Mouse (Mus musculus): ENCODE measurements around the gene Polr2c.

DNA sequence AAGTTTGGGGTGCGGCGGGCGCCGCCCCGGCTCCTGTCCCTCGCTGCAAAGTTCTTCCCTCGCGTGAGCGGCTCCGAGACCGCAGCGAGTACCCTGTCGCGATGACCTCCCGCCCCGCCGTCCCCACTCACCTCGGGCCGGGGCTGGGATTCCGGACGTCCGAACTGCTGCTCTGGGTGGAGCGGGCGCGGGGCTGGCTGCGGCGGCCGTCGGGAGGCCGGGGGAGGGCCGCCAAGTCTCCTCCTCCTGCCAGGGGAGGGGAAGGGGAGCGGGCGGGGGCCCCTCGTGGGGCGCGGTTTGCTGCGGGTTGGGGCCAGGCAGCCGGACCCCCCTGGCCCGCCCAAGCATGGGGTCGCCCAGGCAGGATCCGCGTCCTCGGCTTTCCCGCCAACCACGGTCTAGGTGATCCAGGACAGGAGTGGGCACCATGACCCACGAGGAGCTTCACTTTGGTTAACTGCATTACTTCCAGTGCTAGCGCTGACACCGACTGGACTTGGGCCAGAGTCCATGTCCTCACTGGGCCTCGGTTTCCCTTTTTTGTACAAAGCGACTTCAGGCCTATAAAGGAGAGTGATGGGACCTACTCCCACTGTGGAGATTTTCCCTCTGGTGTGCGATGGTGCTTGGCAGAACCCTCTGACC, 60.7 kb downstream of the Polr2c start, which contains the start of gene Ccdc102a:
- no peak for TF ChIP-seq CTCF (IDR thresholded peaks at IDR 0.05; ENCODE audit: low read depth)
- no peak for TF ChIP-seq EP300 (IDR thresholded peaks at IDR 0.05; ENCODE audit: low read depth)

Measured in liver, postnatal 0 days (tissue).